Mouse (Mus musculus) spleen, postnatal 14 days (tissue): ENCODE measurements at regions not wholly inside any gene's neighbourhood (a gene's known extent, or its start where the extent isn't known, plus 50 kb on each side); places are given as distances from the start of the nearest gene placed in this dataset.

Experiments used
- DNase-seq, 2 experiments: peaks; one replicate each; pipeline ENCODE4 v3.0.0; 2021 to 2022; ENCODE audit warnings: low spot score in 2 of 2

DNA sequence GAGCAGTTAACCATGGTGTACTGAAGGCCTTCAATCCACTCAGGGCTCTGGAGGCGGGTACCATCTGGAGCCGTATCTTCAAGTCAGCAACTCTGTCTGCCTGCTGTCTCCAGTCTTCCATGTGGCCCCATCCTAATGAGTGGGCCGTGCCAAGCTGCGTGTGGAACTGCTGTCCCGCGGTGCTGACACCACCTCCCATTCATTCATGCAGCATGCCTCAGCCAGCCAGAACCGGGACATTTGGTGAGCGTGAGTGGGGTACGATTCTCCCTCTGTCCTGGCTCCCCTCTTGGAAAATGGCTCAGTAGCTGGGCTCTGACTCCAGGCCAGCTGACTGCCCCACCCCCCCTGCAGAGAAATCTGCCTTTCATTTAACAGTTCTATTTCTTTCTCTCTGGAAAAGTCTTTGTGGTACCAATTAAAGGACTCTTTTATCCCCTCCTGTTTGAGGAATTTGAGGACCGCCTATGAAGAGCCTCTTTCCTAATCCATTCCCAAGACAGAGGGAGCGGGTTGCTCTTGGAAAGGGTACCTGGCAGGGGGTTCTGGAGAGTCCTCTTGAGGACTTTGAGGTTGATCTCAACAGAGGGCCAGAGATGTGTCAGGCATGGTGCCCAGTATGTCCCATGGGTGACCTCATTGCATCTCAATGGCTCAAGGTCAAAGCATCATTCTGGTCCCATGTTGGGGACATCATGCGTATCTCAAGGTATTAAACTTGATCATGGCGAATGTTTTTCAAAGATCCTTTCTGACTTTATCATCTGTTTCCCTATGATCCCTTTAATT is 55.5 kb upstream of the Brd7 start:
- no peak for DNase-seq

DNA sequence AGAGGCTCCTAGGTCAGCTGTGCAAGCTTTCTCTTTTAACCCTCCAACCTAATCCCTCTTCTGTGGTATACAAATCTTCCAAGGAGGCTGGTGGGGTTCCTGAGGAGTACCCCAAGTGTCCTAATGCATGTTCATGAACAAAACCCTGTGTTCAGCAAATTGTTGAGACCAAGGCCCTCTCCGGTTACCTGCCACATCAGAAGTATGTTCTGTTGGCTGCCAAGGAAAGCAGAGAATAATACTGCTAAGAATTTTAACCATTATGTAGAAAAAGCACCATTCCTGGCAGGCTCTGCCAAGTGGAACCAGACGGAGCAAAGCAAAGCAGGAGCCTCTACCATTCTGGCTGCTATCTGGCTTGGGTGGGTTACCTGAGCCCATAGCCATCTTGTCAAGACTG is 61.3 kb upstream of the Brd7 start:
- DNase-seq: no peak

DNA sequence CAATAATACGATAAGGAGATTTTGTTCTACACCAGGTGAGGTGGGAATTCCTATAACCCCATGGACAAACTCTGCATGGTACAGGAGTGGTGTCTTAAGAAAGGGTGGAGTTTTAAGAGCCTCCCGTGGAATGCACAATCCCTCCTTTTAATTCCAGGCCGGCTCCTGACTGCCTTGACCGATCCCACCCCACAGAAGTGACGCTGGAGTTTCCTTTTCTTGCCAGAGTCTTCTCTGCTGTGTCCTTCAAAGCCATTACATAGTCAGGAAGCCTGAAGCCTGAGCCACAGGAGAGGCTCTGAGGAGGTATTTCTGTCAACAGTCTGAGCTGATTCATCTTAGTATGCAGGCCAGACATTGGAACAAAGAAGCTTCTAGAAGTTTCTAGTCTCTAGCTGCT is 66.6 kb upstream of the Brd7 start:
- no peak for DNase-seq

DNA sequence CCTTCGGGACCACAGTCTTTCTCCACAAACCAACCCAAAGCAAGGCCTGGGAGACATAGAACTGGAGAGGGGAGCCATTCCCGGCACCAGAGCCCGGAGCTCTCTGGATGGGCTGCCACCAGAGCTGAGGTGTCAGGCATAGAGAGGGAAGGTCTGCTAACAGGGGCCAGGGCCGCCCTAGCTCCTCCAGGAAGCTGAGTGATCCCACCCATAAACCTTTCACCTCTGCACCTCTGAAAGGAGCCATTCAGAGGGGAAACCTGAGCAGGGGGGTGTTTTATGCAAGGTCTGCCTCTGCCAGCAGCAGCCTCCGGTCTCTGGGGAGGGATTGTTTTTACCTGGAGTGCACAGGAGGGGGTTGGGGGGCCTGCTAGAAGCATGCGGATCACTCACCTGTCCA is 69.4 kb upstream of the Brd7 start:
- DNase-seq: no peak

DNA sequence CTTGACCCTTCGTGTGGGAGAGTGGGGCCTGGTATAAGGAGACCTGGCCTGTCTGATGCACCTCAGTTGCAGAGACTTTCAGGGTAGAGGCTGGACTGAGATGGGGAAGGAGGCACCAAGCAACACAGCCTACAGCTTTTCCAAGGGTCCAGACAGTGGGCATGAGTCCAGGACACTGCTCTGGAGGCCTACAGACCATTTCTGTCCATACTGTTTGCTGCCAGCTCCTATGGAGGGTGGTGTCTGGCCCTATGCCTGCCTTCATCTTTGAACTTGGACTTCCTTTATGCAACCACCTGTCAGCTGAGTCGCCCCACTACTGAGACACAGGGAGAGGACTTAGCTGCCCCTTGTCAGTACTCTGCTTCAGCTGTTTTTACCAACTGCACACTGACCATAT is 73.7 kb upstream of the Brd7 start:
- no peak for DNase-seq

DNA sequence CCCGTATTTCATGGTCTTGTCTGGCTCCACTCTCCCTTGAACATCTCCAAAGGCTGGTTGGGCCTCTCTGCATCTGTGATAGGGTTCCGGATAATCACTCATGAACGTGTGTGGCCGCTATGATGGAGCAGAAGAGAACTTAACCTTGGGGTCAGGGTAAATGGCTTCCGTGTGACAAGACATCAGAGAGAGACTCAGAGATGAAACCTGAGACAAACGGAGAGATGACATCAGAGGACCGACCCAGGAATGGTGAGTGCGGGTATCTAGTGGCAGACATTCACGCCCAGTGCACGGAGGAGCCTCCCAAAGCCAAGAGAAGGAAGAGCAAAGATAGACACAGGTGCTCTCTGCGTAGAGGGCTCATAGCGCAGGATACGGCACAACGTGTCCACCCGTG is 78.2 kb upstream of the Brd7 start:
- no peak for DNase-seq

DNA sequence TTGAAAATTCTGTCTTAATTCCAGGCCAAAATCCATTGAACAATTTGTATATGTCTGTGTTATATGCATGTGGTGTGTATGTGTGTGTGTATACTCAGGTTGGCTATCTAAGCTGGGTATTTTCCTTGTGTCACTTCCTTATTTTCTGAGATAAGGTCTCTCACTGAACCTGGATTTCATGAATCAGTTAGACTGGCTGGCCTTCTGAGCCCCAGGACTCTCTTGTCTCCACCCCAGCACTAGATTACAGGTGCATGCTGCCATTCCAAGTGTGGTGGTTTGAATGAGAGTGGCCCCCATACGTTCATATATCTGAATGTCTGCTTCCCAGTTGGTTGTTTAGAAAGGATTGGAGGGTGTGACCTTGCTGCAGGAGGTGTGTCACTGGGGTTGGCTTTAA is 77.8 kb upstream of the Nkd1 start:
- no peak for DNase-seq

DNA sequence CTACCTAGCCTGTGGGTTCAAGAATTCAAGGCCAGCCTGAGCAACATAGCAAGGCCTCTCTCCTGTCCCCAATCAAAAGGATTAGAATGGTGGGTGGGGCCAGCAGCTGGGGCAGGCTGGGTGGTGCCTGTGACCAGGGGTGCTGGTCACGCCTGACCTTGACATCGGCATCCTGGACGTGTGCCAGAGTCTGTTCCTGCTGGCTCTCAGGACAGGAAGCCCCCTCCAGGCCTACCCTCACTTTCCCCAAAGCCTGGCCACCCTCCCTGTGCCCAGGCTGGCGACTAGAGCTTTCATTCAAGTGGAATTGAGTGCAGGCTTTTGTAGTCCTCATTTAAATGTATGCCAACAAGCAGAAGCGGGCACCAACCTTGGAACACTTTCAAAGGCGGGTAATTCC is 73.7 kb upstream of the Nkd1 start:
- no peak for DNase-seq

DNA sequence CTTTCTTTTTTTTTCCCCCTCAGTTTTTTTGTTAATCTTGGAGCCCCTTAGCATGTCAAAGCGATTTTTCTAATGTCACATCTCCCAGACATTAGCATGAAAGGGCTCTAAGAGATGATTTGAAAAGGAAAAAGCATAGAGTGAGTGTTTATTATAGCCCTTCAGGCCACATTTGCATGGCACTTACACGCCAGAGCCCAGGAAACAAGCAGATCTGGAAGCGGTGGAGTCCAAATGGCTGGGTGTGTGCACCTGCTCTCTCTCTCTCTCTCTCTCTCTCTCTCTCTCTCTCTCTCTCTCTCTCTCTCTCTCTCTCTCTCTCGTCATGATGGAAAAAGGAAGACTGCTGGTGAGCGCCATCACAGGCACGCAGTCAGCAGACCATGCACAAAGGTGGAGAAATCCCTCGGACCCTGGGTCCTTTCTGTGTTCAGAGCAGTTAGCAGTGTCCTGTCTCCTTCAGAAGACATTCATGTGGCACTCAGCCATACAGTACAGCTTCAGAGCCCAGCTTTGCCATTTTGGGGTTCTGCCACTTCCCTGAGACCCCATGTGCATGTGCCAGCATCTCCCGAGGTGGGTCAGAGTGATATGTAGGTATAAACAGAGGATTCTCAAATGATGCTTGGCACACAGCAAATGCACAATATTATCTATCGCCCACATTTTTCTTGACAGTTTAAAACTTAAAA is 73.2 kb upstream of the Nkd1 start:
- no peak for DNase-seq

DNA sequence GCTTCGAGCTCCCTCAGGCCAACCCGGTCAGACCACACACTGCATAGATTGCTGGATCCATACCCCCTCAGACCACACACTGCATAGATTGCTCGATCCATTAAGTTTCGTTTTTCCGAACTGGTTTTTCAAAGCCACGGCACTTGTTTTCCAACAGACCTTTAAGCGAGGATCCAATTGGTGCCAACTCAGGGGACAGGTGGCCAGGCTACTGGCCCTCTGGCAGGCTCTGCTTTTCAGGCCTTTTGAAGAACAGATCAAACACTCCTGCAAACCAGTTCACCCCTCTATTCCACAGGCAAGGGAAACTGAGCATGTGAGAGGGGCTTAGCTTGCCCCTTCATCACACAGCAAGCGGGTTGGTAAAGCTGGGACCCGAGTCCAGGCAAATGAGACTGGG is 72.2 kb upstream of the Nkd1 start:
- DNase-seq: no peak

DNA sequence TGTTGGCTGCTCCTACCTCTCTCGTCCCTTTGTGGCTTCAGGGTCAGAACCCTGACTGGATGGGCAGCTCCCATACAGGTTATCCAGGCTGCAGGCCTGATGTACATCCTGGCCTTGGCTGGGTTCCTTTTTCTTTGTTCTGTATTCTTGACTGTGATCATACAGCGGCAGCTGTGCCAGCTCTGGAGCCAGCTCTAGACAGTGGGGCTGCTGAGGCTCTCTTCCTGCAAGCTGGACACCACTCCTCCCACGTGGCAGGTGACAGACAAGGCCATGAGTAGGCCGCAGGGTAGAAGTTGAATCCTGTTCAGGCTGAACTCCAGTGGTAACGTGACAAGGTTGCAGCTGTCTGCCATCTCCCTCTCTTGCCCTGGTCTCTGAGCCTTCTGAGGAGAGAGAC is 71.6 kb upstream of the Nkd1 start:
- no peak for DNase-seq

DNA sequence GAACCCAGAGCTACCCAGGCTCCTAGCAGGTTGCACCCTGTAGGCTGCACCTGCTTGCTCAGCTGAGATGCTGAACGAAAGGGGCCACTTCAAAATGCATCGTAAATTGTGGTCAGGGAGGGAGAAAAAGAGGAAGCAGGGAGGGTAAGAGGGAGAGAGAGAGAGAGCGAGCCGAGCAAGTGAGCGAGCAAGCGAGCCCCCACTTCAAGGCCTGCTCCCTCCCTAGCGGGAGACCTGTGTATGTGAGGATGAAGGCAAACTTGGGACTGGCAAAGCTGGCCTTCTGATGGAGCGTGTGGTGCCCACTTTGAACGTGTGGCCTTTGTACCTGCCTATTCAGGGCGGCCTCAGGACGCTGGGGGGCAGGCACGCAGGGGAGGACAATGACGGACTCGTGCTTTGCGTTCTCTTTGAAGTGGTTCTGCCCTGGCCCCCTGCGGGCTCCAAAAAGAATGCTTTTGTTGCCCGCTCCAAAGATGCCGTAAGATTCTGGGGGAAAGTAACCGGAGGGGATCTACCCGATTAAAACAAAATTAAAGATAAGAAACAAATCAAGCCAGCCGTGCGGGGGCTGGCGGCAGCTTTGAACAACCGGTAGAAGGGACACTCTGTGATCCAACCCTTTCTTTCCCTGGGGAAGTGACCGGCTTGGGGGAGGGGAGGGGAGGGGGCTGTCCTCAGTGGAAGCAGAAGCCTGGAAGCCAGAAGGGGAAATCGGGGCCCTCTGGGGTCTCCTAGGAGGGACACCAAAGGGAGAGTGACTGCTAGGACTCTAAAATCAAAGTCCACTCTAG is 70.1 kb upstream of the Nkd1 start:
- peak in 1 of 2 experiments; percentile 19 for DNase-seq

DNA sequence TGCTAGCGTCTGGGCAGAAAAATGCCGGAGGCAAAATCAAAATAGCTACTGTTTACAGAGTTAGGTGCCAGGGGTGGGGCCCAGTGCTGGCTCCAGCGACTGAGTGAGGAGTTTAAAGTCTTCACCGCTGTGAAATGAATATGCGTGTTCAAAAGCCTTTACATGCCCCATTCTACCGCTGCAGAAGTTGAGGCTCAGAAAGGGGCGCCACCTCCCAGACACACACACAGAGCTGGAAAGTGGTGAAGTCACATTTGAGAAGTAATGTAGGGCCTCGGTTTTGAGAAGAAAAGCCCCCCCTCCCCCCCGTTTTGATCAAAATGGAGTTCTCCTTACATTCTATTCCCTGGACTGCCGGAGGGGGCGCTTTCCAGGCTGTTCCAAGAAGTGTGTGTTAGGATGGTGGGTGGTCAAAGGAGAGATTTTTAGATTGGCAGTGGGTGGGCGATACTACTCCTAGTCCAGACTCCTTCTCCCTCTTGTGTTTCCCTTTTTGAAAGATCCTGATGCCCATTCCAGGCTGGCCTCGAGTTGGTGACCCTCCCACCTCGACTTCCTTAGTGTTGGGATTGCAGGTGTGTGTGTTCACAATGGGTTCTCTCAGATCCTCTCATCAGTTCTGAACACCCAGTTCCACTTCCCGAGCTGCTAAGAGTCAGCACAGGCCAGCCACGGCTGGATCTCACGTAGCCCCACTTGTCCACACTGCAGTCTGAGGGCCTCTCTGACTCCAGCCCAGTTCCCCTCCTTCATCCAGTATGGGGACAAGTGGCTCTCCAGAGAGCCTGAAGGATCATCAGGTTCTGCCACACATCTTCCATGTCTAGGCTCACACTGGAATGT is 69.3 kb upstream of the Nkd1 start:
- DNase-seq: no peak

DNA sequence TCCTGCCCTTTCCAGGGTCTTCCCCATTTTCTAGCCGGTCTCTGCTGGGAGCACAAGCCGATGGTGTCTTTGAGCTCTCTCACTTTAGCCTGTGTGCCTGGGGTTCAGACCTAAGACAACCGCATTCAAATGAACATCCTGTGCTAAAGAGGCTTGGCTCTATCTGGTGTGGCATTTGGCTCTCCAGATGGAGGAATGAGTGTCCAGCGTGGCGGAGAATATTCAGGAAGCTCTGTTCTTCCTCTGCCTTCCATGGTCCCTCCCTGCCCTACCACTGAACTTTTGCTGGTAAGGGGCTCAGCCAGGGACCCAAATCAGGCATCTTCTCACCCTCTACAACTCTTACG is 68.7 kb upstream of the Nkd1 start:
- no peak for DNase-seq

DNA sequence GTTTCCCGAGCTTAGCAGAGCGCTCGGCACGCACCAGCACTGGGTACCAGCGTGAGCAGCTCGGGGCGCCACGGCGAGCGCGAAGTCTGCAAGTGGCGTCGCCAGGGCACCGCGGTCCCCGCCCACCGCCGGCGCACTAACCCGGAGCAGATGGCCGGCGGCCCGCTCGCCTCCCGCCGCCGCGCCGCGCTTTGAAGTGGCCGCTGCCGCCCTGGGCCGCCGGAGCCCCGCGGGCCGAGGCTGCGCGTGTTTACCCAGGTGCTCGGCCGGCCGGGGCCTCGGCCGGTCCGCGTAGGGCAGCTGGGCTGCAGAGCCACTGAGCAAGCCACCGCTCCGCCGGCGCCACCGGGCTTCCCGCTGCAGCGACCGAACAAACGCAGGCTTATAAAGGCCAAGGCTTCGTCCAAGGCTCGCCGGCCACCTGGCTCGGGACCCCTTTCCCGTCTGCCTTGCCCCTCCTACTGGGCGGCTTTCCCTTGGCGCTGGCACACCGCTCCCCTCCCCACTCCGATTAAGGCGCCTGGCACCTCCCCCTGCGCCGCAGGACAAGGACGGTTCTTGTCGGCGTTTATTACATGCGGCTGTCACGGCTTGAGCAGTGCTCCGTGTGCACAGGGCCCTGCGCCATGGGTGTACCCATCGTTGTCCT is 67.0 kb upstream of the Nkd1 start:
- DNase-seq: no peak

DNA sequence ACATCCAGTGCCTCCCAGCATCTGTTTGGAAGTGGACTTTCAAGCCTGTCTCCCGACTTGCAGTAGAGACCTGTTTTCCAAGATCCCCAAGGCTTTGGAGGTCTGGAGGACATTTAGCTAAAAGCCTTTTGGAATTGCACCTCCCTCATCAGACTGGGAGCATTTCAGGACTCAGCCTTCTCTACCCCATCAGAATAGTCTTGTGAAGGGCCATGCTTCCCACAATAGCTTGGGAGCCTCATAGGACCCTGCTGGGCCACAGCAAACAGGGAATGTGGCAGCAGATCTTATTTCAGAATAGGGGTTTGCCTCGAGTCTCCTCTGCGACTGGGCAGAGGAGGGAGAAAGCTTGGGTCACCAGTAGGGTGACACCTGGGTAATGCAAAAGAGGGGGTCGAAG is 66.2 kb upstream of the Nkd1 start:
- no peak for DNase-seq

DNA sequence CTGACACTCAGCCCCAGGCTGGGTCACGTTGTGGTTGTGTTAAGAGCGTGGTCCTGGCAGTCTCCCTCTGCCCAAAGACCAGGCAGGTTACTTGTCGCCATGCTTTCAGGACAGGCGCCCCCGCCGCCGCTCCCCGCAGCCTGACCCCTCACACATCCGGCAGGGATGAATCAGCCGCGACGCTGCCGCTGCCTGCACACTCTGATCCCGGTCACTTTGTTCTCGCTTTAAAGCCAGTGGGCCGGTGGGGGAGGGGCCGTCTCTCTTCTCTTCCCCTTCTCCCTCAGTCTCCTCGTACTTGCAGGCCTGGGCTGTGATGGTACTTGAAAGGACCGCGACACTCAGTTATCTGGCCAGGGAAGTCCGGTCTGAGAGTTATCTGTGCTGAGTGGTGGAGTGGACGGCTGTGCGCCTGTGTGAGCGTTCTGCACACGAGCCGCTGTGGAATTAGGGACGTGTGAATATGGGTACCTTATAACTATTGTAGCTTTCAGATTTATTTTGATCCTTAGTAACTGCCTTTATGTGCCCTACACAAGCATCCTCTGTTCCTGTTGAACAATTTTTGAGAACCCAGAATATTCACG is 65.6 kb upstream of the Nkd1 start:
- DNase-seq: no peak

DNA sequence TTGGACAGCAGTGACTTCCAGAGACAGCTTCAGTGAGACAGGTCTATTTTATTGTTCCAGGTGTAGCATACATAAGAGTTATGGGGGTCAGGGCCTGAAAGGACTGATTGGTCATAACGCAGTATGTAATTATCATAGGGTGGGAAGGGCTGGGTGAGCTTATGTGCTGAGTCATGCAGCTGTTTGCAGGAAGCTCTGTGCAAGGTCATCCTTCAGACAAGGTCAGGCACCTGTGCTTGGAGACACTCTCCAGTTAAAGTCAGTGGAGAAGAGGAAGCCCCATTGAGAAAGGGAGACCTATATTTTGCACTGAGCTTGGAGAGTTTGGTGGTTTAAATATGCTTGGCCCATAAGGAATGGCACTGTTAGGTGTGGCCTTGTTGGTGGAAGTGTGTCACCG is 62.0 kb upstream of the Nkd1 start:
- DNase-seq: no peak

DNA sequence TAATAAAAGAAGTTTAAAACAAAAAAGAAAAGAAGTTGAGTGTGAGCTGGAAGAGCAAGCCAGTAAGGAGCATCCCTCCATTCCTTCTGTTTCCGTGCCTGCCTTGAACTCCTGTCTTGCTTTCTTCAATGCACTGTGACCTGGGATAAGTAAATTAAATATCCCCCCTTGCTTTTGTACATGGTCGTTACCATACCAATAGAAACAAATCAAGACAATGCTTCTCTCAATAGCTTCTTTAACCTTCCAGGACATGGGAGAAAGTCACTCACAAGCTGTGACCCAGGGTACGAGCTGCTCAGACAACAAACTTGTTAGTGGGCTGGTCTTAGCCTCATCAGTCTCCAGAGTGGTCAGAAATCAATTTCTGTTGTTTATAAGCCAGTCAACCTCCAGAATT is 53.4 kb upstream of the Nkd1 start:
- no peak for DNase-seq

DNA sequence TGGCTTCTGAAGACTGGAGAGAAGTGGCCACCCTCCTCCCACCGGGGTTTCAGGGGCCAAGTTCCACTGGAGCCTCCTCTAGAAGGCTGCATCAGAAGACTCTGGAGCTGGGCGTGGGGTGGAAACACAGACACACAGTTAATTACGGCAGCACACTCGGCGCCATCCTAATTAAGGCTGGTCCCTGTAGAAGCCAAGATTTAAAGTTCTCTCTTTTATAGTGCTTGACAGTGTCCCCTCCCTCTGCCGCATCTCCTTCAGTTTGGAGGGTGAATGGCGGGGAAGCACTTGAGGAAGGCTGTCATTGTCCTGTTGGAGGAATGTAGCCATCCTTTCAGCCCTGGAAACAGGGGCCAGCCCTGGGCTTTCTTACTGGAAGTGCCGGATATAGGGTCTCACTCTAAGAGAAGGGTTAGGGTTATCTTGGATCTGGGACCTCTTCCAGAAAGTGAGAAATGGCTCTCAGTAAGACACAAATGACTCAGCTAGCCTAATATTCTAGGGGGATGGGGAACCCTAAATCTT is 50.2 kb upstream of the Nkd1 start:
- no peak for DNase-seq
